Mouse (Mus musculus): ENCODE measurements around the gene Sepsecs. TPM values are rescaled to one million over a fixed set of nuclear protein-coding genes. Genes with fewer than 3 reads are reported as not detected.

Gene Sepsecs
- total RNA-seq, 1 experiment from 2014 or later = 12.7 TPM

DNA sequence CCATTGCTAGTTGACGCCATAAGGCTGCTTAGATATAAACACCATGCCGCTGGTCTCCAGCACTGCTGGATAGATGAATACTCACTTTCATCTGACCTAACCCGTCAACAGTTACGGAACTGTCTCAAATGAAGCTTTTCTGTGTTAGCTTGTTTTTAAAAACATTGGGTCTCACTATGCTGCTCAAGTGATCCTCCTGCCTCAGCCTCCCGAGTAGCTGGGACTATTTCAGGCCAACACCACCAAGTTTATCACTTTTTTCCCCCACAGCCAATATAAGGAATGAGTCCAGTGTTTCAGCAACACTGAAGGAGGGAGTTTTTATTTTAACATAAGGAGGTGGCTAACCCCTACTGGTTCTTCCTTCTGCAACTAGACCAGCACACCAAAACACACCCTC, 14.5 kb downstream of the Sepsecs start:
- ATAC-seq (ENCODE audit: extremely low read depth, insufficient number of reproducible peaks, low FRiP score, poor library complexity, severe bottlenecking) = no peak

- no peak for ATAC-seq (ENCODE audit: extremely low read depth, insufficient number of reproducible peaks, low FRiP score, poor library complexity, severe bottlenecking)
Observed at GRCm38 (mm10) chr5:52652606-52653005, 16.9 kb downstream of the Sepsecs start.

DNA sequence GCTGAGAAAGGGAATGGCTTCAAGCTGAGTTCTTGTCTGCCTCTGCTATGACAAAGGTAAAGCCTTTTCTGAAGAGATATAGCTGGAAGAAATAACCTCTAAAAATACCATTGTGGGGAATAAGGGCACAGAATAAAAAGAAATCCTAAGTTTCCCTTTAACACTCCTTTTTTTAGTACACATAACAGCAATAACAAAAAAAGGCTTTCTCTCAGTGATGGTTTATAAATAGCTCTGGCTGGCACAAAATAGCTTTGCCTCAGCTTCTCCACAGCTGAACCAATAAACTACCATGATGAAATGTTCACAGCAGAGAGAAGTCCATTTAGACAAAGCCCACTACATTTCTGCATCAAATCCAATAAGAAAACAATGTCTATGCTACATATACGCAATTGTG, 17.4 kb downstream of the Sepsecs start:
- ATAC-seq (ENCODE audit: extremely low read depth, insufficient number of reproducible peaks, low FRiP score, poor library complexity, severe bottlenecking) = no peak

DNA sequence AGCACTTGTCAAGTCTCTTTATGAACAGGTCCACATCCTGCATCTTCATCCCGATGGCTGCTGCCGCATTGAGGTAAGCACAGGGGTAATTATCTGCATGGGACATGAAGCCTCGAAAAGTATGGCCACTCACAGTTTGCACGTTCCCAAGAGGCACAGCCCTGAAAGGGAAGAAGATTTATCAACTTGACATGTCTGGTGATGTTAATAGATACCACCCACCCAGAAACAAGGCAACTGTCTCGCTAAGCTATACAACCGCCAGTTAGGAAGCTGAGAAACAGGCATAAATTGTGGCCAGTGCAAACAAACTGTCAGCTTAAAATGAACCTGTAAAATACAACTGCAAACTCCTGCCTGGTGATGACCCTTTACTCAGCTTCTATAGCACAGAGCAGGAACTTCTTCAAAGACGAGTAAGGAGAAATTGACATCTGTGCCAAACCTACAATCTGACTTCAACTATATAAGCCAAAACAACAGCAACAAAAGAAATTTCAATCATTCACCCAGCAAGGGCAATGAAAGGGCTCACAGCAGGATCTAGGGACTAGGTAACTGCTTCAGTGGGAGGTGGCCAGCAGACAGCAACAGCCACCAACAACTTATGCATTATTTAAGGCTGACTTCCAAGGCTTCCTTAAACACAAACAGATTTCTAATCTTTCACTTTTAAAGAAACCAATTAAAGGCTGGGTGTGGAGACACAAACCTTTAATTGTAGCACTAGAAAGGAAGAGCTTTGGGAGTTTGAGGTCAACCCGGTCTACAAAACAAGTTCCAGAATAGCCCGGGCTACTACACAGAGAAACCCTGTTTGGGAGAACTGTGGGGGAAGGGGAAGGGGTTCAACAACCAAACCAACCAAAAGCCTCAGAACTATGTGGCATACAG, 25.3 kb downstream of the Sepsecs start:
- ATAC-seq (ENCODE audit: extremely low read depth, insufficient number of reproducible peaks, low FRiP score, poor library complexity, severe bottlenecking) = no peak

DNA sequence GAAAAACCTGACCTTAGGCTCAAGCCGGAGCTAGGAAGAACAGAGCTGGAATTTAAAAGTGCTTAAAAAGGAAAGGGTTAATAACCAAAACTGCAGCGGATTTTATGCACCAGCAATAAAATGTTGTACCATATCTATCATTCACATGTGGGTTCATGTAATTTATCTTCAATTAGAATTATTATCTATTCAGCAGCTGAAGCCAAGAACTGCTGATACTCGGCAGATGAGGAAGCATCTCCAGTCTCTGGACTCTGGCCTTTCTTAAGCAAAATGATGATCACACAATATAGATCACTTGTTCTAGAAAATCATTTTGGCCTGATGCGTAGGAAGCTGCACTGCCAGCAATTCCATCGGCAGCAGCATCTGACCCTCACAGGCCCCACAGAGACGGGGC, 27.8 kb downstream of the Sepsecs start:
- no peak for ATAC-seq (ENCODE audit: extremely low read depth, insufficient number of reproducible peaks, low FRiP score, poor library complexity, severe bottlenecking)

DNA sequence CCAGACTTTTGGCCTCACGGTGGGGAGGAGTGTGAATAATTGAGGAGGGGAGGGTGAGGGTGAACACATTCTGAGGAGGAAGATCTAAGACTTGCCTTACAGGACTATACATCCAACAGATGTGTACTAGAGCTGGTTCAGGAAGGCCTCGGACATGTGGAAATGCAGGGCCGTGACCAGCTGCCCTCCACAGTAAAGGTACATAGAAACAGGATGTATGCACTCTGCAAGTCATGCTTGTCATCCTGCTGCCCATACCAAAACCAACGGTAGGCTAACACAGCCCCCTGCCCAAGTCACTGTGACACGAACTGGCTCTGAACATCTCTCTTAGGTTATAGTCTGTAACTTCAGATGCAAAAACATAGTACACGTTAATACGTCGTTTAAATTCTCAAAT, 30.6 kb downstream of the Sepsecs start:
- ATAC-seq (ENCODE audit: extremely low read depth, insufficient number of reproducible peaks, low FRiP score, poor library complexity, severe bottlenecking) = no peak

- no peak for ATAC-seq (ENCODE audit: extremely low read depth, insufficient number of reproducible peaks, low FRiP score, poor library complexity, severe bottlenecking)
Observed at GRCm38 (mm10) chr5:52638006-52638405, 31.5 kb downstream of the Sepsecs start.

DNA sequence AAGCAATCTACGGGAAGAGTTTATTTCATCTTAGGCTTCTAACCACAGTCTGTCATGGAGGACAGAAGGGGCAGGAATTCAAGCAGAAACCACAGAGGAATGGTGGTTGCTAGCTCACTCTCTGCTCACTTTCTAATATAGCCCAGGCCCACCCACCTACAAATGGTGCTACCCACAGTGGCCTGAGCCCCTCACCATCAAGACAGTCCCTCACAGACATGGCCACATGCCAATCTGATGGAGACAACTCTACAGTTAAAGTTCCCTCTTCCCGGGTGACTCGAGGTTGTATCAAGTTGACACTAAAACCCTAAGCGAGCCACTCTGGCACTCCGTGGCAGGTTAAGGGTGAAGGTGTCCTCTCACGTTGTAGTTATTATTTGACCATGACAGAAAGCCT, 32.6 kb downstream of the Sepsecs start:
- ATAC-seq (ENCODE audit: extremely low read depth, insufficient number of reproducible peaks, low FRiP score, poor library complexity, severe bottlenecking) = no peak

- ATAC-seq (ENCODE audit: extremely low read depth, insufficient number of reproducible peaks, low FRiP score, poor library complexity, severe bottlenecking) = no peak
Observed at GRCm38 (mm10) chr5:52636025-52636755, 33.3 kb downstream of the Sepsecs start.

DNA sequence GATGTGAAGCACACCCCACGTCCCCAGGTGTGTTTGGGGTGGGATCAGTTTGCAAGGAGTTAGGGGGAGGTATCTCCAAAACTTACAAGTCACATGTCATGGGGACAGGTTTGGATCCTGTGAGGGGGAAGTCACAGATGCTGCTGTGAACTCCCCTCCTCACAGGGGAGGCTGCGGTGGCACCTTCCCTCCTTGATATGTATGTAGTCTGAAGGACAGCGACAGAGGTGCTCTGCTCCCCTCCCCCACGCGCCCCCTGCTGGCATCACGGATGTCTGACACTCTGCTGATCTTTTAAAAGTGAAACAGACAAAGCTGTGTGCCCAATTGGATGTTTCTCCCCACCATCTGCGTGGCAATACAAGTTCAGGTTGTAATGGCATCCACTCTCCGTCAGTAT, 35.5 kb downstream of the Sepsecs start:
- ATAC-seq (ENCODE audit: extremely low read depth, insufficient number of reproducible peaks, low FRiP score, poor library complexity, severe bottlenecking) = peak; percentile 68

- ATAC-seq (ENCODE audit: extremely low read depth, insufficient number of reproducible peaks, low FRiP score, poor library complexity, severe bottlenecking) = no peak
Observed at GRCm38 (mm10) chr5:52630541-52630940, 39.0 kb downstream of the Sepsecs start.

GRCm38 (mm10) chr5:52629214-52629613, 40.3 kb downstream of the Sepsecs start:
- no peak for ATAC-seq (ENCODE audit: extremely low read depth, insufficient number of reproducible peaks, low FRiP score, poor library complexity, severe bottlenecking)

GRCm38 (mm10) chr5:52628783-52629182, 40.7 kb downstream of the Sepsecs start:
- no peak for ATAC-seq (ENCODE audit: extremely low read depth, insufficient number of reproducible peaks, low FRiP score, poor library complexity, severe bottlenecking)

- no peak for ATAC-seq (ENCODE audit: extremely low read depth, insufficient number of reproducible peaks, low FRiP score, poor library complexity, severe bottlenecking)
Observed at GRCm38 (mm10) chr5:52627713-52628112, 41.8 kb downstream of the Sepsecs start.

DNA sequence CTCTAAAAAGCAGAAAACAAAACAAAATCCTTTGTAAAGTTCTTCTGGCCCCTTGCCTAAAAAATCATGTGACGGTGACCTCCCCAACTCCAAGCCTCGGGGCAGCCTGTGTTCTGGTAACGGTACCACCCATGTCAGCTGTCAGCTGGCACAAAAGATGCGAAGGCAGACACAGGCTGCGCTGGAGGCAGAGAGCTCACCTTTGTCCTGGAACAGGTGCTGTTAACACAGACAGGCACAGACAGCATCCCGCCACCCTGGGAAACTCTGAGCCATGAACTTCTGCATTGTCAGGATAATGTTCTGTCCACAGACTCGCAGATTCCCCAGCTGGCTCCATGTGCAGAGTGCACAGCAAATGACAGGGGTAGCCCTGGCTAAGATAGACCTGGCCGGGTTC, 43.4 kb downstream of the Sepsecs start:
- ATAC-seq (ENCODE audit: extremely low read depth, insufficient number of reproducible peaks, low FRiP score, poor library complexity, severe bottlenecking) = no peak

DNA sequence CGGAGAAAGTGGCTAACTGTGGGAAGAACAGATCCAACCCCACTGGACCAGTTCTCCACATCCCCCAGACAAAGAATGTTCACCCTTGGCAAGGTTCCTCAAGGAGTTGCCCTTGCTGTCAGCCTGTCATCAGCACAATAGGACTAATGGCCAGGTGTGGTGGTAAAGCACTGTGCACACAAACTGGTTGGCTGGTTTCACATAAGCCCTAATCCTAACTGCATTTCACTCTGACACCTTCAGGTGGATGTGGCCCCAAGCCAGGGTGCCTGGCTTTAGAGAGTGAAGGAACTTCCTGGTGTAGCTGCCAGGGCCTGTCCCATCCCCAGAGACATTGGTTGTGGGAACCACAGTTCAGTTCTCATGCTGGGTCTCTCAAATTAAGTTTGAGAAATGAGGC, 44.6 kb downstream of the Sepsecs start:
- ATAC-seq (ENCODE audit: extremely low read depth, insufficient number of reproducible peaks, low FRiP score, poor library complexity, severe bottlenecking) = no peak

- ATAC-seq (ENCODE audit: extremely low read depth, insufficient number of reproducible peaks, low FRiP score, poor library complexity, severe bottlenecking) = no peak
Observed at GRCm38 (mm10) chr5:52623099-52623498, 46.4 kb downstream of the Sepsecs start.

GRCm38 (mm10) chr5:52618348-52619270, 50.9 kb downstream of the Sepsecs start:
- no peak for ATAC-seq (ENCODE audit: extremely low read depth, insufficient number of reproducible peaks, low FRiP score, poor library complexity, severe bottlenecking)

DNA sequence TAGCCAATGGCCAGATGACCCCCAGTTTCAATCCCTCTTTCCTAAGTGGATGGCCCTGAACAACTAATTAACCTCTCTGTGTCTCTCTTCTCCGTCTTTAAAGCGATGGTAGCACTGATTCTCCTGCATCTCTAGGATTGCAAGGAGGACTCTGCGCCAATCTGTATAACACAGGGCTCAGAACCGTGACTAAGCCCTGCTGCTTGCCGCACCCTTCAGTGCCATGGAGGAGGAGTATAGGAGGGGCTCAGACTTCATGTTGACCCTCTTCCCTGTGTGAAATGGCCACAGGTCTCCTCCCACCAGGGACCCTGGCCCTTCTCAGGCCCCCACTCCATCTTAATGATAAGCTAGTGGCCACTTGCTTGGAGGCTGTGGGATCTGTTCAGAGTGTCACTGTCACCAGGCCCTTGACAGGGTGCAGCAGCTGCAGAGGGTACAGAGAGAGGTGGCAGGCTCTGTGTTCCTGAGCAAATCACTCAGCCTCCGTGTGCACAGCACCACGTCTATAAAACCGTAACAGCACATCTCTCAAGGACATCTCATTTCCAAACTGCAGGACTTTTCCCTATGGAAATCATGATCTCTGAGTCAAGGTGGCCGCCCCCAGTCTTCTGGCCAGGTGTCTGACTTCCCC, 51.7 kb downstream of the Sepsecs start:
- ATAC-seq (ENCODE audit: extremely low read depth, insufficient number of reproducible peaks, low FRiP score, poor library complexity, severe bottlenecking) = no peak
